Mouse (Mus musculus): ENCODE measurements around the gene Gjb3.

Gjb3 gene

DNA sequence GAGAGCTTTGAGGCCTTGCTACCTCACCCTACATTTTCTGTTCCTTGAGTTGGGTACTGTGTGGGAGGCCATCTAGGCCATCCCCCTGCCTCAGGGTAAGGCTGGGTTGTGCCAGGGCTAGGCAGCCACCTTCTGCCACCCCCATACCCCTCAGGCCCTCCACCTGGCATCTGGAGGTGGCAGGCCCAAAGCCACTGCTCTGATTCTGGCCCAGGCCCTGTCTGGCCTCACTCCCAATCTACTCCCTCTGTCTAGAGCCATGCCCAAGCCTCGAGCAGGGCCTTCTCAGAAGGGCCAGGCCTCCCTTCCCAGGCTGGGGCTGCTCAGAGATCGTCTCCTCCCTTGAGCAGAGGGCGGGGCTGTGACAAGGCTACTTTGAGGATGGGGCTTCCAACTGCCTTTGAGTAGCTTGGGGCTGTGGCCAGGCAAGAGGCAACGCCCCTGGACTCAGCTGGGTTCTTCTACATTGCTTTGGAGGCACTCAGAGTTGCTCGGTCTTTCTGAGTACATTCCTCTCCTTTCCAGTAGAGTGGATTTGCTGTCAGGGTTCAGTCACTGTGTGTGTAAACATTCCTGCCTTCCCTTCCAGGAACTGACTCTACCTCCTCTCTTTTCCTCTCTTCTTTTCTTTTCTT lies 4.3 kb upstream of the Gjb3 start:
- DNase-seq (ENCODE audit: low read depth, low spot score) = no peak

DNA sequence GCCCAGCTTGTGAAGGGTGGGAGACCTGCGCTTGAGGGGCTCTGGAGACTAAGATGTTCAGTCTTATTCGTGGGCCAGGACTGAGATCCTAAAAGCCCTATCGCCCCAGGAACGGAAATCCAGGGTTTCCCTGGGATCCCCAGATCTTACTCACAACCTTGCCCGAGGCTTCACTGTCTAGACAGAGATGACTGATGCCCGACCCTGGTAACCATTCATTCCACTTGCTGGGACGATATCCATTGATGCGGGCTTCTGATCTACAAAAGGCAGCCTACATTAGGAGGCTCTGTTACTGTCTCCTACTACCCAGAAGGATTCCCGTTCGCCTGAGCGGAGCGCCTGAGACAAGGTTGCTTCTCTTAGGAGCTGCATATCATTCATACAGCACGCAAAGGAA lies 527 bp upstream of the Gjb3 start:
- no peak for DNase-seq (ENCODE audit: low read depth, low spot score)

DNA sequence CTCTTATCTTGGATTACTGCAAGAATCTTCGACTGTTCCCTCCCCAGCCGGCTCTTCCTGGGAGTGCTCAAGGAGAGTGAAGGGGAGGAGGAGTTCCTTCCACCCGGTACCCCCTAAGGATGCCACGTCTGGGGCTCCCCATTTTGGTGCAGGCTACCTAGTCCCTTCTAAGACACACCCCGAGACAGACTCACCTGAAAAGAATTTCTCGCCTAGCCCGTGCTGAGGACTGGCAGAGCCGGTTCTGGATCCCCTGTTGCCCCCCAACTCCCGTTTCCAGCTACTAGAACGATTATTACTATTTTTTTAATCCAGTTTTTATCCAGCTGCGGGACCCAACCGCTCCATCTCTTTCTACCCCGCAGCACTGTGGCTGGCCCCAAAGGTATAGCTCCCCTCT lies 893 bp downstream of the Gjb3 start:
- DNase-seq (ENCODE audit: low read depth, low spot score) = no peak

DNA sequence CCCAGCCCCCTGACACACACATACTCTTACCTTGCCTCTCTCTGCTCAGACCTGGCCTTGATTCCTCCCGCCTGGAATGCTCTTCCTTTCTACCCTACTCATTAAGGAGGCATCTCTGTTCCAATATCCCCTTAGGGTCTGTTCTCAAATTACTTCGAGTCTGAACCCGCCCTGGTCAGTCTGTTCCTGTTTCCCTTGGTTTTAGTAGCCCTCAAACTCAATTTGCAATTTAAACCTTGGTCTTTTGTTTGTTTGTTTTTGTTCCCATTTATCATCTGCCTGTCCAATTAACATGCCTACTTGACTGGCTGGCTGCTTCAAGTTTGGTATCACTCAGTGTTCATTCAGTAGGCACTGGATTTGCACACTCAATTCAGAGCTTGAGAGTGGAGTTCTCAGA lies 1.6 kb downstream of the Gjb3 start:
- DNase-seq (ENCODE audit: low read depth, low spot score) = no peak

DNA sequence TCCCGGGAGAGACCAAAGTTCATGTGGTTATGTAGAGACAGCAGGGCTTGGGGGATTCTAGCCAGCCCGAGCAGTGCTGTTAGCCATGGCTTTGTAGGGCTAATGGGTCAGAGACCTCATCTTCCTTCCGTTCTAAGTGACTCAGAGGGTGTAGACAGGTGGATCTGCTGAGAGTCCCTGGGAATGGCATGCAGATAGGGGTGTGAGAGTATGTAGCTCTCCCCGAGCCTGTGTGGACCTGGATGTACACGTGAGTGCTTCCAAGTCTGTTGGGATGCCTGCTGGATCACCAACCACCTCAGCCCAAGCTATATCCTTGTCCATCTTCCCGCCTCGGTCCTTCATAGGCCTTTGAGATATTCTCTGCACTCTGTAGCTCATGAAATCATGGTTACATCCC lies 2.3 kb downstream of the Gjb3 start:
- DNase-seq (ENCODE audit: low read depth, low spot score) = no peak

DNA sequence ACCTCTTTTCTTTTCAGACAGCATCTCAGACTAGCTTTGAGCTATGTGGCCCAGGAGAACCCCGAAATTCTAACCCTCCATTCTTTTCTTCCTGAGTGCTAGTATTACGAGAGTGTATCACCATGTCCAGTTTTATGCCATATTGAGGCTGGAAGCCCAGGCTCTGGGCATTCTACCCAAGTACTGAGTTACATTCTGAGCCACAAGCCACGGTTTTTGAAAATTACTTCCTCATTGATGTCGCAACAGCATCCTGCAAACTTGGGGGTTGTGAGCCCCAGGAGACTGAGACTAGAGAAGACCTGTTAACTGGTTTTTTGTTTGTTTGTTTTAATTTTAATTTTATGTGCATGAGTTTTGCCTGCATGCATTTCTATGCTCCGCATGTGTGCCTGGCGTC lies 2.9 kb downstream of the Gjb3 start:
- DNase-seq (ENCODE audit: low read depth, low spot score) = no peak

DNA sequence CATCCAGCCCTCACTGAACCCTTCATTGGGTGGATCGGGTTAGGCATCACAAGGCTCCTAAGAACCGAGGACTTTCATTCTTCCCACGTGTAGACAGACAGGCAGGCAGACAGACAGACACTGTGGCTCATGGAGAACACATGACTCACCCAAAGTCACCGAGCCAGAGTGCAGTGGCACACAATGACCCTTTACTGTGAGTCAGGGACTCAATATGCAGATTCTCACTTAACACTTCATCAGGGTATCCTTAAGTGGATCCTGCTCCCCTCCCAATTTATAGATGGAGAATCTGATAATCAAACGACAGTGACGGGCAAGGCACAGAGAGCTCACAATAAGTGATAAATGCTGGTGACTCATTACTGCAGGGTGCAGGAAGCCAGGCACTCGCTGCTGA lies 3.4 kb downstream of the Gjb3 start:
- DNase-seq (ENCODE audit: low read depth, low spot score) = no peak

DNA sequence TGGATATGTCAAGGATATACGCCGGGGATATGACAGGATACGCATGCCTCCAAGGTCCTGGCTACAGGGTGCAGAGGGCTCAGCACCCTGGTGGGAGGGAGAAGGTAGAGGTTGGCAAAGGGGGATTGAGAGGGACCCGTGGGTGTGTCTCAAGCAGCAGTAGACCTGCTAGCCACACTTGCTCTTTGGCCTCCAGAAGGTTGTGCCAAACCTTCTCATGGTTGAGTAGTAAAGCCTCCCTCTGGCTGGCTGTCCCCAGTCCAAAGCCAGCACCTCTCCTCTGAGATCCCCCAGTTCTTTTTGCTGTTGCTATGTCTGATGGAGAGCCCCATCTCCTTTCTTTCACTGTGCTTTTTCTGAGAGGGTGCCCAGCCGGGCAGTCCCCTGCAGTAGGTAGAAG lies 5.4 kb downstream of the Gjb3 start:
- no peak for DNase-seq (ENCODE audit: low read depth, low spot score)

DNA sequence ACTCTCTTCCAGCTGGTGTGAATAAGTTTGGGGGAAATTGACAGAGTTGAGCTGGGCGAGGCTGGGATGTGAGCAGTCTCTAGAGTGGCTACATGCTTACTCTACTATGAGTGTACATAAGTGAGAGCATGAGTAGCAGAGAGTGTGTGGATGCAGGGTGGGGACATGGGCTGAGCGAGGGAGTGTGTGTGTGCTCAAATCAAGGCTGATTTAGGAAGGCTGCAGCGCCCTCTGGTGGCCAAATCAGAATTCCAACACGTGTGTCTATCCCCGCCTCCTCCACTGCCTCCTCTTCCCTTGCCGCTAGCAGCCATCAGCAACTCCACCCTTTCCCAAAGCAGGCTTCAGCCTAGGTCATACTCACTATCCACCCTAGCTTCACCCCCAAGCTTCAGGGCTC lies 5.9 kb downstream of the Gjb3 start:
- peak; percentile 41 for DNase-seq (ENCODE audit: low read depth, low spot score)

DNA sequence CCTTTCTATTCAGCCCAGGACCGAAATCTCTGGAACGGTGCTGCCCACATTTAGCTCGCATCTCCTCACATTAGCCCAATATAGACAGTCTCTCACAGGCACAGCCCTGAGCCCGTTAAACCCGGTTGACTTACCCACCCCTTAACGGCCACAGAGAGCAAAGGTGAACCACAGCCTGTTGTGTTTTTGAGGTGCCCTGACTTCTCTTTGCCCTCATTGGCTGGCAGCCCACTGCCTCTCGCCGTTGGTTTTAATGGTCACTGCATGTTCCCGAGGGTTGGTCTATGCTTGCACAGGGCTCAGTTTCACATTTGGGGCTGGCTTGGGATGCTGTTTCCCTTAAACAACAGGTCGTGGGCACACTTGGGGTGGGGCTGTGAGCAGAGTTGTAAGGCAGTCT lies 6.3 kb downstream of the Gjb3 start:
- no peak for DNase-seq (ENCODE audit: low read depth, low spot score)

DNA sequence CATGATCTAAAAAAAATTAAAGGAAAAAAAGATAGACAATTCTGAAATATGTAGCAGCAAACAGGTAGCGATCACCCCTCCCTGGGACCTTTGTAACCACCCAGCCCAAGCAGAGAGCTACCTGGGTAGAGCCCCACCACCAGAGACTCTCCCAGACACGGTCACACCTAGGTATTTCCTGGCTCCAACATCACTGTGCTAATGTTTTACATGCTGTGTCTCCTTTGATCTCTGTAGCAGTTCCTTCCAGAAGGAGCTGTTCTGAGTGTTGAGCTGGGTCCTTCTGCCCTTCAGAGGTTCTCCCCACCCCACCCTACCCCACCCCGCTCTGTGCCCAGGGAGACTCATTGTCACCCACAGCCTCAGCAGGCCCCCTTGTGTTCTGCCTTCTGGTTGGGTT lies 7.0 kb downstream of the Gjb3 start:
- no peak for DNase-seq (ENCODE audit: low read depth, low spot score)

DNA sequence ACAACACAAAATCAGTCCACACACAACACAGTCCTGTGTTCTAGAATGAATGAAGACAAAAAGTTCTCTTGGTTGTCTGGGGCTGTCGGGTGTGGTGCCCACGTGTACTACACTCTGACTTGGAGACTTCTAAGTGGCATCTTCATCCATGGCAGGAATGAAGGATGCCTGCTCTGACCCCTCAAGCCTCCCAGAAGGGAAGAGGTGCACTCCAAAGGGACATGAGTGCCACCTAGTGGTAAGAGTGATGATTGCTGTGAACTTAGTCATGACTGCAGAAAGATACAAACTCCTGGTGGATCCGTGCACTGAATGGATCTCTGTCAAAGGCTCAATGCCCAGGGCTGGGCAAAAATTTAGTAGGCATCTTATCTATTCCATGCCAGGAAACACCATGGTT lies 11.0 kb downstream of the Gjb3 start:
- peak; percentile 16 for DNase-seq (ENCODE audit: low read depth, low spot score)

DNA sequence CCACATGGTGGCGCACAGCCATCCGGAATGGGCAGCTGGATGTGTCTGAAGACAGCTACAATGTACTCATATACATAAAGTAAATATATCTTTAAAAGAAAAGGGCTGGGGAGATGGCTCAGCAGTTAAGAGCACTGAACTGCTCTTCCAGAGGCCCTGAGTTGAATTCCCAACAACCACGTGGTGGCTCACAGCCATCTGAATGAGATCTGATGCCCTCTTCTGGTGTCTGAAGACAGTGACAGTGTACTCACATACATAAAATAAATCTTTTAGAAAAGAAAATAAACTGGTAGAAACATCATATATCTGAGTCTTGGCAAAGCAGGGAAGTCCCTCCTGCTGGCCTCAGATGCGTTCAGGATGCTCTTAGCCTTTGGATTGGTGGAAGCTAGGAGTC lies 13.5 kb downstream of the Gjb3 start:
- DNase-seq (ENCODE audit: low read depth, low spot score) = no peak

DNA sequence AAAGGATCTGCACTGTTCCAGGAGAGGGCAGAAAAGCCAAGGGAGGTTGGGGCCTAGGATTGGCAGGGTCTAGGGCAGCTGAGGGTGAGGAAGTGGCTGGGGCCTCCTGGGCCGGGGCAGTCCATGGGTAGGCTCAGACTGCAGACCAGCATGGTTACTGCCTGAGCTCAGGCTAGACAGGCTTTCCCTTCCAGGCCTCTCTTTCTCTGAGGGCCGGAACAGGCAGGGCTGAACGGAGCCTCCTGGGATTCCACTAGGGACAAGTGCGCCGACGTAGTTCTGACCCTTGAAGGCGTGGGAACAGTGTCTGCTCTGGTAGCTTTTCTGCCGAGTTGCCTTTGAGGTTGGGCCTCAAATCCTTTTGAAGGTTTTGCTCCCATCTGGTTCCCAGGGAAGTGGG lies 14.9 kb downstream of the Gjb3 start:
- no peak for DNase-seq (ENCODE audit: low read depth, low spot score)

DNA sequence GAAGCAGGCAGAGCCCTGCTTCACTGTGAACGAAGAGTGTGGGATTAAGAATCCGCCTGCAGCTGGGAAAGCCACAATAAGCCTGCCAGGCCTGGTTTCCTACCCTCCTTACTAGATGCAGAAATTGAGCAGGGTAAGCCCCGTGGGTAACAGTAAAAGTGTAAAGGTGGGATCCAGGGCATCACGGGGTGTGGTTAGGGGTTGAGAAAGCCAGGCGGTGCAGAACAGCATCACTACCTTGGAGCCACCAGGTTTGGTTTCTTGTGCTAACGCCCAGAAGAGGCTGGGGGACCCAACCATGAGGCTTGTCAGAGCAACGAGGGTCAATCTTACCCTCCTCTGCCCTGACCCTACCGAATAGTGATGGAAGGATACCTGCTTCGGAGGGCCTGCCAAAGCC lies 16.1 kb downstream of the Gjb3 start:
- no peak for DNase-seq (ENCODE audit: low read depth, low spot score)

DNA sequence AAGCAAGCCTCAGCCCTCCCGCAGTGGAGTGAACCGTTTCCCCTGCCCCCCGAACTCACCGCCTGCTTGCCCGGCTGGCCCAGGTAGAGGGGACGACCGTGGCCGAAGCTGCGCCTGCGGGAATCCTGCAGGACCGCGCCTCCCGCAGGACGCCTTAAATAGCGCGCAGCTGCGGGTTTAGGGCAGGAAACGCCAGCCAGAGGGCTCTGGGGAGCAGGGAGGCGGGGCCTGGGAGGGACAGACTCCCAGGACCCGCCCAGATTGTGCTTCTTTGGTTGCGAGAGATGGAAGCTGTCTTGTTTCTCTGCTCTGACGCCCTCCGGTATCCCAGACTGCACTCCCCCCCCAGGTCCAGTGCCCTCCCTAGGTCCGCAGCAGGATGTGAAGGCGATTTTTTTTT lies 16.8 kb downstream of the Gjb3 start, which contains the start of gene Gja4:
TSS of gene Gja4 (minus strand) at position 179 of the 400 bp plus-strand sequence.
- DNase-seq (ENCODE audit: low read depth, low spot score) = no peak

DNA sequence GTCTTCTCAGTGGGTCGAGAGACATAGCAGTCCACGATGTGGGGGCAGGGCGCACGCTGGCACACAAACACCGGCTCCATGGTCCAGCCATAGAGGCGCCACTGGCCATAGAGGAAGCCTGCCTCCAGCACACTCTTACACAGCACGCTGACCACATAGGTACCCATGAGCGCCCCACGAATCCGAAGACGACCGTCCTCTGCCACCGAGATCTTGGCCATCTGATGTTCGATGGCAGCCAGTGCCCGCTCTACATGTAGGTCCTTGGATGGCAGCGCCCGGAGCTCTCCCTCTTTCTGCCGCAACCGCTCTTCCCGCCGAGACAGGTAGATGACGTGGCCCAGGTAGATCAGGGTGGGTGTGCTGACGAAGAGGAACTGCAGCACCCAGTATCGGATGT lies 18.3 kb downstream of the Gjb3 start:
- no peak for DNase-seq (ENCODE audit: low read depth, low spot score)

DNA sequence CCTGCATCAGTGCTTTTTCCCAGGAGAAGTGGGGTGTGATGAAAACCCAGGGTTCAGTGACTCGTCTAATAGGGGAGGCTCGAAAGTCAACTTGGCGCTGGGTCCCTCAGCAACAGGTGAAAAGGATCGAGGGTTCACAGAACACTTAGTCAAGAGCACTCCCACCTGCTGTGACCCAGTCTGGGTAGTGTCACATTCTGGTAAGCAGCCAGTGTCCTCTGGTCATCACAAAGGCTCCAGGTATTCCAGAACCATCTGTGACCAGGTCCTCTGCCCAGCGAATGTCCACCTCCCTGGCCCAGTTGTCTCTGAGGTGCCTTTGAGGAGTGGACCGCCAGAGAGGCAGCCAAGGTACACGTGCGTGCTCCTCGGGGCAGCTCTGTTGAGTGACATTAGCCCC lies 19.1 kb downstream of the Gjb3 start:
- DNase-seq (ENCODE audit: low read depth, low spot score) = no peak

DNA sequence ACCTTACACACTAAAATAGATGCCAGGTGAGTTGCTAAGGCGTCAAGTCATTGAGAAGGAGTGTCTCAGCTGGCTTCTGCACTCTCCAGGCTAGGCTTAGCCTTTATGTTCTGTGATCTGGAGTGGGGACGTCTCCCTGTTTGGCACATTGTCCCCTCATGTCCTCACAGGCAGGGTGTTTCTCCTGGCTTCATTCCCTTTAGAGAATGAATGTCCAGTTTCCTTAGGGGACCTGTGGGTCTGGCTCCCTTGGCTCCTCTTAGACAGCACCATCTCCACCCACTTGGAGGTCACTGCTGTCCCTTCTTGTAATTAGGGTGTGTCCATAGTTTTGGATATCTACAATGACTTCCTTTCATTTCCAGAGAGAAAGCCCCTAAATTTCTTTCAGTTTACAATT lies 23.7 kb downstream of the Gjb3 start:
- no peak for DNase-seq (ENCODE audit: low read depth, low spot score)

DNA sequence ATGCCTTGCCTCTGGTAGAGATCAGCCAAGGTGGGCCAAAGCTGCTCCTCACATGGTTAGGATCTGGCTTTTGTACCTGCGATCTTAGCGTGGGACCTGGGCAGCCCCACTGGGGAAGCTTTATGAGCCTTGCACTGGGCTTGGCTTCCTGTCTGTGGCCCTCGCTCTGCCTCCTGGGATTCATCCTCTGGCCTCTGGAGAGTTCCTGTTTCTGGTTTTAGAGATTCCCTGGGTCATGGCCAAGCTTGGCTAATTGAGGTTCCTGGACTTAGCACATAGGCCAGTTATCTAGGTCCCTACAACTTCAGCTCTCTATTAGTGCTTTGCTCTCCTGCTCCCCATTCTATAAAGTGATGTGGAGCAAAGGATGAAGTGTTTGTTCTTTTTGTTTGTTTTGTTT lies 26.8 kb downstream of the Gjb3 start:
- DNase-seq (ENCODE audit: low read depth, low spot score) = no peak

DNA sequence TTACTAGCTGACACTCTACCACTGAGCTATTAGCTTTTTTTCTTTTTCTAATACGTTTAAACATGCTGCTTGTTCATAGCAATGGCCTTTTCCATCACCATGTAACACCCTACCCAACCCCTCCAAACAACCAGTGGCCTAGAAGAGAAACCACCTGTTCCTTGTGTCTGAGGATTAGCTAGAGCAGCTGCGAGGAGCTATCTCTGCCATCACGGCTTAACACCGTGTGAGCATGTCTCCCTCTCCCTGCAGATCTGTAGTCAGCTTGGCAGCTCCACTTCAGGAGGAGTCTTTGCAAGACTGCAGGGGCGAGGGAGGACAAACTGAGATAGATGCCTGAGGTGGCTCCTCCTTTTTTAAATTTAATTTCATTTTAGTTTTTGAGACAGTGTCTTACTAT lies 30.1 kb downstream of the Gjb3 start:
- no peak for DNase-seq (ENCODE audit: low read depth, low spot score)

DNA sequence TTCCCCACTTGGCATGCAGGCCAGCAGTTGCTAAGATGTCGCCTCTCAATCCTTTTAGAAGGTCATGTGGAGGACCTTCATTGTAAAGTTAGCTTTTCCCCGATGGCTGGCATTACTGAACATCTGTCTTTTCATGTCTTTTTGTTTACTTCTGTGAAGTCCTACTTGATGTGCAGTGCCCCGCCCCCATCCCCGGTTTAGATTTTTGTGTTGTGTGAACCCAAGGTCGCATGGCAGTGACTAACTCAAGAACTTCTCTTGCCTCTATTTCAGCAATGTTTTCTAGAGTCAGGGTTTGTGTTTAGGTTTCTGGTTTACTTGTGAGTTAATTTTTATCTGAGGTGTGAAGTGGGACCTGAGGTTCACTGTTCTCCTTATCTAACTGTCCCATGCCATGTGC lies 38.0 kb downstream of the Gjb3 start:
- no peak for DNase-seq (ENCODE audit: low read depth, low spot score)

DNA sequence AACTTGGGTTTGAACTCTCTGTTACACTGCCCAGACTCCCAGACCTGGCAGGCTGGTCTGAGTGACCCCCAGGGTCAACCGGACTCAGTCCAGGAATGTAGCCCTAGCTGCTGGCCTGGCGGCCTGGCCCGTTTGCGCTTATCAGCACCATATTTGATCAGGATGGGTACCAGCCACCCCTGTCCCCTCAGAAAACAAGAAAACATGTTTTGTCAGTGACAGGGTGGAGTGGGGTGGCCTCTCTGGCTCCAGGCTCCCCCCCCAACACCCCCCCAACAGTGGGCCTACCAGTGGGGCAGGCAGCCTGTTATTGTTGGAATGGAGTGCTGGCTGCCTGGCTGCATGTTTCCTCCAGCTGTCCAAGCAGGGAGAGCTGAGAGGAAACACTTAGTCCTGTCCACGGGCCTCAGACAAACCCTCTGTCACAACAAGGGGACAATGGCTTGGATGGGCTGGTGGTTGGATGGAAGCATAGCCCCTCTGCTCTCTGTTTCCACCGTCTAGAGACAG lies 41.5 kb downstream of the Gjb3 start:
- no peak for DNase-seq (ENCODE audit: low read depth, low spot score)

DNA sequence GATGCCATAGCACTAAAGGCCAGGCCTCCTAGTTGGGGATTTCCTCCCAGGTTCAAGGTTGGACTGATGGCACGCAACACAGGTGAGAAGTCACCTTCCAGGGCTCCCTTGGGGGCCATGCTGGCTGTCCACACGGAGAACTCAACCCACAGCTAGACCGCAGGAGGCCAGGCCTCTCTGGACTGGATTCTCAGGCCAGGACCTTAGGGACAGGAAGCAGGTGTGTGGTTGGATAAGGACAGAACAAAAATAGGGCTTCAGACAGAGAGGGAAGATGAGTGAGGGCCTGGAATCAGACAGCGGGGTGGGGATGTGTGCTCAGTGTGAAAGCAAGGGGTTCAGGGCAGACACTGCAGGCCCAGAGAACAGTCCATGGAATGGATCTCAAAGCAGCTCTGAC lies 43.7 kb downstream of the Gjb3 start:
- DNase-seq (ENCODE audit: low read depth, low spot score) = no peak

Data from c-Kit-negative CD71-positive TER-119-positive erythroid progenitor cells, embryonic 14.5 days (primary cell).